Mouse (Mus musculus): ENCODE results near the gene Stat5b. TPM values are rescaled to one million over a fixed set of nuclear protein-coding genes. Genes with fewer than 3 reads are reported as not detected.

The Stat5b gene
- total and polyA plus RNA-seq, 3 experiments: 29.3 to 37.0 (median 32.3) TPM

GRCm38 (mm10) chr11:100805535-100805934, 45.0 kb downstream of the Stat5b start:
- DNase-seq (ENCODE audit: low read depth, low spot score): no peak
- Histone ChIP-seq H3K9ac (ENCODE audit: control insufficient read depth, low read depth, low read length, poor library complexity, severe bottlenecking) (no peak overlapping the region), H3K4me1 (ENCODE audit: control insufficient read depth in 1 of 2, insufficient read depth in 2 of 2, low read length in 2 of 2) (no peaks in the 10 kb centered on the region), H3K27me3 (ENCODE audit: control insufficient read depth in 1 of 2, insufficient read depth in 2 of 2, low read length in 2 of 2) (no peaks in the 10 kb centered on the region), H3K4me3 (ENCODE audit: control insufficient read depth in 1 of 2, insufficient read depth in 1 of 2, low read depth in 2 of 2, low read length in 2 of 2) (no peak overlapping the region), H3K36me3 (ENCODE audit: control insufficient read depth in 1 of 2, insufficient read depth in 2 of 2, low read length in 2 of 2) (peaks cover 0 to 12% of the 10 kb centered on the region in 2 experiments; a peak in 2 of 4 replicates), H3K27ac (ENCODE audit: control insufficient read depth, low read depth, low read length) (no peak overlapping the region), H3K9me3 (replicated peaks; ENCODE audit: insufficient read depth, low read length) (no peaks in the 10 kb centered on the region), H3K79me2 (ENCODE audit: control insufficient read depth, insufficient read depth, low read length, poor library complexity) (no peaks in the 10 kb centered on the region)
- TF ChIP-seq ETS1 (IDR thresholded peaks at IDR 0.05; ENCODE audit: low read depth, low read length) (no peak), TAL1 (IDR thresholded peaks at IDR 0.05; ENCODE audit: low read length) (no peak)

- TF ChIP-seq CTCF (IDR thresholded peaks at IDR 0.05 in 2 of 3, conservative IDR thresholded peaks at IDR 0.05 in 1 of 3; ENCODE audit: control insufficient read depth in 1 of 3, insufficient read depth in 1 of 3, low read depth in 2 of 3, low read length in 3 of 3, poor library complexity in 1 of 3, severe bottlenecking in 1 of 3) (no peak), MEF2A (IDR thresholded peaks at IDR 0.05; ENCODE audit: extremely low read depth, insufficient replicate concordance, low read depth, low read length, poor library complexity, severe bottlenecking) (no peak), ETS1 (IDR thresholded peaks at IDR 0.05; ENCODE audit: low read depth, low read length) (no peak), RCOR1 (IDR thresholded peaks at IDR 0.05; ENCODE audit: low read depth, low read length) (no peak), UBTF (IDR thresholded peaks at IDR 0.05; ENCODE audit: borderline replicate concordance, insufficient read depth, low read depth, low read length) (no peak), CHD2 (IDR thresholded peaks at IDR 0.05; ENCODE audit: low read length) (no peak), RAD21 (IDR thresholded peaks at IDR 0.05; ENCODE audit: low read depth, low read length) (no peak), ZC3H11A (IDR thresholded peaks at IDR 0.05; ENCODE audit: low read depth, low read length) (no peak), SMC3 (IDR thresholded peaks at IDR 0.05; ENCODE audit: low read depth, low read length) (no peak), HCFC1 (IDR thresholded peaks at IDR 0.05; ENCODE audit: low read depth, low read length) (no peak), JUND (IDR thresholded peaks at IDR 0.05; ENCODE audit: low read depth, low read length) (no peak), MAX (IDR thresholded peaks at IDR 0.05; ENCODE audit: low read length) (no peak), POLR2AphosphoS5 (IDR thresholded peaks at IDR 0.05; ENCODE audit: borderline replicate concordance, low read depth, low read length) (no peak), MAFK (IDR thresholded peaks at IDR 0.05; ENCODE audit: borderline replicate concordance, low read depth, low read length) (no peak)
Measured at GRCm38 (mm10) chr11:100804409-100804808, 46.1 kb downstream of the Stat5b start.

More at GRCm38 (mm10) chr11:100804409-100804808, 46.1 kb downstream of the Stat5b start:
- Histone ChIP-seq H3K79me2 (ENCODE audit: control insufficient read depth, insufficient read depth, low read length, poor library complexity) (no peaks in the 10 kb centered on the region), H3K36me3 (ENCODE audit: control insufficient read depth in 1 of 2, insufficient read depth in 2 of 2, low read length in 2 of 2) (peaks cover 0 to 12% of the 10 kb centered on the region in 2 experiments; a peak in 2 of 4 replicates), H3K4me3 (ENCODE audit: control insufficient read depth in 1 of 2, insufficient read depth in 1 of 2, low read depth in 2 of 2, low read length in 2 of 2) (no peak overlapping the region), H3K4me1 (ENCODE audit: control insufficient read depth in 1 of 2, insufficient read depth in 2 of 2, low read length in 2 of 2) (no peaks in the 10 kb centered on the region), H3K27ac (ENCODE audit: control insufficient read depth, low read depth, low read length) (no peak overlapping the region), H3K9ac (ENCODE audit: control insufficient read depth, low read depth, low read length, poor library complexity, severe bottlenecking) (no peak overlapping the region), H3K9me3 (replicated peaks; ENCODE audit: insufficient read depth, low read length) (no peaks in the 10 kb centered on the region), H3K27me3 (ENCODE audit: control insufficient read depth in 1 of 2, insufficient read depth in 2 of 2, low read length in 2 of 2) (no peaks in the 10 kb centered on the region)
- DNase-seq (ENCODE audit: low read depth, low spot score): no peak

All from MEL (cell line).